Mouse (Mus musculus): ENCODE results near the gene Sirt7.

DNA sequence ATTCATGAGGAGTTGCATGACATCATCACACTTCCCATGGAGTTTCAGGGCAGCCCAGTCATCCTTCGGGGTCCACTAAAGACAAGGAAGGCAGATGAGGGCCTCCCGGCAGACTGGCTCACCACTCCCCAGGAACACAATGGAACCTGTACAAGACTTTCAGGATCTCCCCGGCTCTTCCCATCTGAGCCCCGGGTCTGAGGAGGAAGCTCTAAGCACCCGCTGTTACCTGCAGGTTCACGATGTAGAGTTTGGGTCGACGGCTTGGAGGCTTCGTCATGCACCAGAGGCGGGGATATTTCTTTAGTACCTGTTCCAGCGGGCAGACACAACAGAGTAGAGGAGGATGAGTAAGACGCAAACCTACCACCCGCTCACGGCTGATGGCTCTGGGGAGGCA, 4.8 kb downstream of the Sirt7 start:
- TF ChIP-seq CTCF (IDR thresholded peaks at IDR 0.05; ENCODE audit: extremely low read depth, insufficient read depth, low read length) (no peak), POLR2A (IDR thresholded peaks at IDR 0.05; ENCODE audit: extremely low read depth, insufficient read depth, low read length) (no peak)

Data from cortical plate, adult 2 months (tissue).